Mouse (Mus musculus) small intestine, adult 2 months (tissue): ENCODE measurements around the gene Irak2.

Experiments
- CTCF ChIP-seq: fragments of 200-500 bp; IDR thresholded peaks from 2 replicates; pipeline ENCODE4 v1.5.1; 2012; ENCODE audit warnings: low read depth, mild to moderate bottlenecking, control low read depth, inconsistent platforms, low read length, moderate library complexity, mixed read lengths; ENCODE audit not compliant: insufficient replicate concordance, insufficient read length; ENCODE audit errors: extremely low read depth
- POLR2A ChIP-seq: fragments of 200-500 bp; IDR thresholded peaks from 2 replicates; pipeline ENCODE4 v1.6.1; 2012; ENCODE audit warnings: low read depth, mild to moderate bottlenecking, control low read depth, inconsistent platforms, low read length, moderate library complexity

GRCm38 (mm10) chr6:113741425-113741824 lies 103.2 kb downstream of the Irak2 start:
- no peak for TF ChIP-seq CTCF
- TF ChIP-seq POLR2A = no peak
